Mouse (Mus musculus): ENCODE measurements around the gene Tmco1. TPM values are rescaled to one million over a fixed set of nuclear protein-coding genes. Genes with fewer than 3 reads are reported as not detected.

The Tmco1 gene
- 37.0 and 106 TPM in 2 replicates for polyA plus RNA-seq (2012; rRNA removed; ENCODE audit: low replicate concordance)

GRCm38 (mm10) chr1:167308261-167309054 lies at the start of gene Tmco1:
Gene Tmco1, plus strand, starts transcription at chr1:167308378.

GRCm38 (mm10) chr1:167285320-167285355 lies 23.0 kb upstream of the Tmco1 start, which contains the start of gene Uck2:
Gene Uck2, minus strand, starts transcription at chr1:167285320.

GRCm38 (mm10) chr1:167349815-167350596 lies 41.8 kb downstream of the Tmco1 start, which contains the start of gene Aldh9a1:
Gene Aldh9a1, plus strand, starts transcription at chr1:167349991.

Other genes with a start within 250 kb of the Tmco1 start
- 18.2 and 25.6 TPM in 2 replicates for gene Uck2, start 23.1 kb upstream of the Tmco1 start, polyA plus RNA-seq (2012; rRNA removed; ENCODE audit: low replicate concordance)
- 33.9 and 38.8 TPM in 2 replicates for gene Aldh9a1, start 41.6 kb downstream of the Tmco1 start, polyA plus RNA-seq (2012; rRNA removed; ENCODE audit: low replicate concordance)
- gene Mgst3, start 85.5 kb downstream of the Tmco1 start, polyA plus RNA-seq (2012; rRNA removed; ENCODE audit: low replicate concordance): 385 and 531 TPM in 2 replicates
- gene Lrrc52, start 158.4 kb downstream of the Tmco1 start, polyA plus RNA-seq (2012; rRNA removed; ENCODE audit: low replicate concordance): 0.23 TPM in 1 of 2 replicates, not detected in the other